ENCODE assay signal across 13 mouse cellular contexts in the genomic region with DNA sequence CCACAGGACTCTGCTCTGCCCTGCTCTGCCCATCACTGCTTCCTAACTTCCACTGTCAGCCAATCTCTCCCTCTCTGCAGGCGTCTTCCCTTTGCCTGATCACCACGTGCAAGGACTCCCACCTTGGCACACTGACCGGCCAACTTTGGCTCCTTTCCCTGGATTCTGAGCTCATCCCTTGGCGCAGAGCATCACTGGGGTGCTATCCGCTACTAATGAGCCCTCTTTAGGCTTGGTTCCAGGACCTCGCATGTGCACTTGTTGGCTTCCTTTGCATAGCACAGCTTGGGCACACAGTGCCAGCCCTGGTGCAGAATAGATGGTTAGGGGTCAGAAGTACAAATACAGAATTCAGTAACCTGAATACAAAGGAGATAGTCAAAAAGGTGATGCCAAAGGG. TPM values are rescaled to one million over a fixed set of nuclear protein-coding genes. Genes with fewer than 3 reads are reported as not detected.
A peak's percentile ranks its signal among the peaks of the same experiment; 100 is the strongest.
DNase-seq lines count a peak whose midpoint lies in the region; ATAC-seq lines count a peak whose summit lies in the region.
"Had no signal": no experiment of that assay in that cellular context is flagged by ENCODE, and none has a peak within 500 bp of the region (broad histone marks: within the 10 kb centered on the region; RNA-seq: fewer than 3 reads in every experiment).

No protein-coding gene starts in this region.

- intact Hi-C loops in heart, postnatal 14 days (cut with DNase I) = loop anchor here (10.0 kb wide), 1 partner anchor 196 kb away; no protein-coding TSS in a partner anchor

- peak; percentile 63 for DNase-seq in kidney, adult 11 months
- DNase-seq in 3134 (ENCODE audit: extremely low read depth, insufficient read length, low spot score) = peak; percentile 53
- peak; percentile 32 for DNase-seq in adrenal gland, adult 8-10 months
- peak; percentile 88 to 90 for DNase-seq in cerebellum, postnatal 25 days
- DNase-seq in thymus, postnatal 14 days = no peak
- no peak for DNase-seq in heart, postnatal 14 days
- DNase-seq in thymus, adult 18-20 months = no peak
- DNase-seq: thymus, postnatal 36 days had no signal

- no peak for ATAC-seq in kidney, embryonic 14.5 days (ENCODE audit: low FRiP score, low TSS enrichment)

- no peak overlapping the region for H3K4me3 ChIP-seq in kidney, embryonic 14.5 days (ENCODE audit: low read length)
- H3K4me3 ChIP-seq: heart, embryonic 13.5 days; liver, embryonic 15.5 days had no signal

- no peaks in the 10 kb centered on the region for H3K36me3 ChIP-seq in kidney, embryonic 14.5 days (ENCODE audit: control insufficient read depth, insufficient read depth, low read length)
- H3K36me3 ChIP-seq: heart, embryonic 13.5 days; liver, embryonic 15.5 days had no signal

- no peaks in the 10 kb centered on the region for H3K4me1 ChIP-seq in kidney, embryonic 14.5 days (ENCODE audit: control insufficient read depth, insufficient read depth, low read length)
- H3K4me1 ChIP-seq: liver, embryonic 15.5 days had no signal

- H3K27me3 ChIP-seq in kidney, embryonic 14.5 days (ENCODE audit: control insufficient read depth, insufficient read depth, low read length) = no peaks in the 10 kb centered on the region
- H3K27me3 ChIP-seq: heart, embryonic 13.5 days had no signal

- WGBS in kidney, embryonic 14.5 days = 82% methylated on average over 6 of the region's 6 CpGs

- H3K9me3 ChIP-seq in kidney, embryonic 14.5 days (ENCODE audit: control insufficient read depth, low read length) = no peaks in the 10 kb centered on the region
- H3K9me3 ChIP-seq: heart, embryonic 13.5 days; liver, embryonic 15.5 days had no signal

- H3K9ac ChIP-seq in kidney, embryonic 14.5 days (ENCODE audit: low read depth, low read length) = no peak overlapping the region
- H3K9ac ChIP-seq: heart, embryonic 13.5 days; liver, embryonic 15.5 days had no signal

- no peak overlapping the region for H3K27ac ChIP-seq in kidney, embryonic 14.5 days (ENCODE audit: low read depth, low read length)
- H3K27ac ChIP-seq: heart, embryonic 13.5 days; liver, embryonic 15.5 days had no signal

- no peak overlapping the region for H3K4me2 ChIP-seq in kidney, embryonic 14.5 days (replicated peaks; ENCODE audit: low read depth, low read length)
- H3K4me2 ChIP-seq: heart, embryonic 13.5 days; liver, embryonic 15.5 days had no signal

RNA-seq across cellular contexts. Expression of a gene that starts 15.9 kb away (rescaled TPM):
- 2.7 and 4.7 TPM in 2 replicates for polyA plus RNA-seq in kidney, embryonic 14.5 days (2014; fragmentation: Nextera tagmentation; extraction: Ambion mirVana)
- total RNA-seq in adrenal gland, adult 8-10 months (2022) = 10 to 100 TPM in 2 of 4 experiments, 1 to 10 TPM in 2; 2.4 to 15.4 (median 8.6) TPM
- under 1 TPM; 0.24 to 0.29 TPM for total RNA-seq in heart, postnatal 14 days (2021)
- polyA plus RNA-seq: small intestine, adult 2 months had no signal

RNA-seq across cellular contexts. Expression of a gene that starts 17.0 kb away (rescaled TPM):
- polyA plus RNA-seq in kidney, embryonic 14.5 days (2014; fragmentation: Nextera tagmentation; extraction: Ambion mirVana) = not detected in 2 replicates
- not detected for total RNA-seq in adrenal gland, adult 8-10 months (2022)
- not detected for total RNA-seq in heart, postnatal 14 days (2021)
- total RNA-seq: layer of hippocampus, adult 8-10 months had no signal
- polyA plus RNA-seq: heart, embryonic 13.5 days; liver, embryonic 15.5 days had no signal

RNA-seq across cellular contexts. Expression of a gene that starts 47.9 kb away (rescaled TPM):
- polyA plus RNA-seq in kidney, embryonic 14.5 days (2014; fragmentation: Nextera tagmentation; extraction: Ambion mirVana) = 3.6 and 3.8 TPM in 2 replicates
- 10 to 100 TPM in 1 of 4 experiments, 1 to 10 TPM in 2, not detected in 1; 1.5 to 11.2 (median 7.5) TPM for total RNA-seq in adrenal gland, adult 8-10 months (2022)
- 10 to 100 TPM in 1 of 2 experiments, under 1 TPM in 1; 0.63 to 14.3 TPM for total RNA-seq in heart, postnatal 14 days (2021)

Comparison
In these comparisons a context has a peak if more than half of its experiments do, and no peak if none do; other contexts are left out.
1. DNase-seq: peak in kidney, adult 11 months (single experiment), 3134 (single experiment), adrenal gland, adult 8-10 months (single experiment) and cerebellum, postnatal 25 days (2 of 2); none in thymus, postnatal 14 days (single experiment), heart, postnatal 14 days (0 of 2) and thymus, adult 18-20 months (0 of 2).